Mouse (Mus musculus) G1E (cell line): ENCODE results near the gene Fzr1.

Experiments used
- CTCF ChIP-seq: IDR thresholded peaks from 2 replicates; pipeline ENCODE4 v1.5.1; 2012; ENCODE audit warnings: low read depth, low read length, inconsistent platforms, mixed read lengths
- GATA1 ChIP-seq: IDR thresholded peaks from 2 replicates; pipeline ENCODE4 v1.6.1; 2012; ENCODE audit warnings: borderline replicate concordance, low read length, inconsistent platforms, mixed read lengths
- TAL1 ChIP-seq: conservative IDR thresholded peaks from 2 replicates; pipeline ENCODE4 v1.6.1; 2012; ENCODE audit warnings: low read depth, low read length, inconsistent platforms, mixed read lengths

DNA sequence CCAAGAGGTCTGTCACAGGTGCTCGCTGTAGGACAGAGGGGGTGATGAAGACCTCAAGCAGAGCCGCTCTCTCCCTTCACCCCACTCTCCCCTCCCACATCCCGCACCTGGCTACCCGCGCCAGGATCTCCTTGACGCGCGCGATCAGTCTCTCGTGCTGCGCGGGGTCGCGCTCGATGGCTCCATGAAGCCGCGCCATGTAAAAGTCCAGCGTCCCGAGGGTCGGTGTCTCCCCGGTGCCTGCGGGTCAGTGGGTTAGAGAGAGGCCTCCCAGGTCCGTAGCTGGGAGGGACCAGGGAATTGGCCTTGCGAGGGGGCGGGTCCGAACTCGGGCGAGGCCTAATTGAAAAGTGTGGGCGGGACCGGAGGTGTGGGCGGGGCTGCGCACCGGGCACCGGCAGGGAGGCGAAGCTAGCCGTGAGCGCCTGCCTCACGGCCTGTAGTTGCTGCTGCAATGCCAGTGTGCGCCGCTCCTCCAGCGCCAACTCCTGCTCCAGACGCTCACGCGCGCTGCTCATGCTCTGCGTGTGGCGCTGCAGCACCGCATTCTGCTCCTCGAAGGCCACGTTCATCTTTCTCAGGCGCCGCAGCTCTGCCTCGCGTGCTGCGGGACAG, 31.8 kb downstream of the Fzr1 start:
- TF ChIP-seq CTCF (no peak), GATA1 (no peak), TAL1 (no peak)
